Mouse (Mus musculus) monocyte, adult 2 months (primary cell): Measurements from ENCODE around the gene Ppp1r1a.

Experiments
- DNase-seq, 2 experiments: peaks; one replicate each; pipeline ENCODE4 v3.0.0; 2022; ENCODE audit warnings: low spot score in 2 of 2, low read depth in 1 of 2

Gene Ppp1r1a

GRCm38 (mm10) chr15:103537822-103538213 lies at the start of gene Ppp1r1a:
Ppp1r1a (minus strand) TSS chr15:103538003.
- DNase-seq, result no peak

- no peak for DNase-seq
These were observed 48.1 kb upstream of the Ppp1r1a start for GRCm38 (mm10) chr15:103585876-103586275.

DNA sequence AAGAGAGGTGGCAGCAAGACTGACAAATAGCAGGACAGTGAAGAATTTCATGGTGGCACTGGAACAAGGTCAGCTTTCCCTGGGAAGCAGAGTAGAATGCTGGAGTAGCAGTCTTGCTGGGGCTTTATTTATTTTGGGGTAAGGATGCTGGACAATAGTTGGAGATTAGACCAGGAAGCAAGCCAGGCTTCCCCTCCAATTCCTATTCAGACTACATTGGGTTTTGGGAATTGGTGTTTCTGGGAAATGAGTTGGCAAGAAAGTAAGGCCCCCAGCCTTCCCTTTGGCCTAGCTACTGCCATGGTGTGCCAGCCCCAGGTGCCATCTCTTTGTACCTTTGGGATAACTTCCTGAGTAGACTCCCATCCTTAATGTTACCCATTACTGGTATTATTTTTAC lies 27.2 kb upstream of the Ppp1r1a start, which contains the start of gene Glycam1:
Gene Glycam1, minus strand, starts transcription at position 101 of the 400 bp plus-strand sequence.
- DNase-seq, result no peak

GRCm38 (mm10) chr15:103552096-103552690 lies 14.4 kb upstream of the Ppp1r1a start:
- DNase-seq, result no peak

- no peak for DNase-seq
These were observed 13.2 kb upstream of the Ppp1r1a start for GRCm38 (mm10) chr15:103551053-103551452.

DNA sequence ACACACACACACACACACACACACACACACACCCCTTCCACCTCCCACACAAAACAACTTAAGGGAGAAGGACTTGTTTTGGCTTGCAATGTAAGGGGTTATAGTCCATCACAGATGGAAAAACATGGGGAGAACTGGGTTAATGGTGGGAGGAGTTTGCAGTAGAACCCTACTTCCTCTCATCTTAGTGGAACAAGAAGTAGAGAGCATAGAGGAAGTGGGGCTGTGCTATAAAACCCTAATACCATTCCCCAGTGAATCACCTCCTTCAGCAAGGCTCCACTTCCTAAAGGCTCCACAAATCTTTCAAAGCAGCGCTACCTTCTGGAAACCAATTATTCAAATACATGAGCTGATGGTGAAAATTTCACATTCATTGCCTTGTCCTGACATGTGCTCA lies 11.7 kb upstream of the Ppp1r1a start:
- DNase-seq, result no peak

DNA sequence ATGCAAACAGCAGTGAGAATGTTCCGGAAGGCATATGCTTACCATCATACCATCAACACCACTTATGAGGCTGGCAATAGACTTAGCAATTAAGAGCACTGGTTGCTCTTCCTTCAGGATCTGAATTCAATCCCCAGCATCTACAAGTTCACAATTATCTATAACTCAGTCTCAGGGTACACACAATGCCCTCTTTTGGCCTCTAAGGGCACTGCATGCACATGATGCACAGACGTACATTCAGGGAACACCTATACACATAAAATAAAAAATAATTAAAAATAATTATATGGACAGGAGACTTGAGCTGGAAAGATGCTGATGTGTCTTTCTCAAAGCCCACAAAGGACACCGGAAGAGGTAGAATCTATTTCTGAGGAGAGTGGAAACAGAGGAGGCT lies 10.2 kb upstream of the Ppp1r1a start:
- no peak for DNase-seq

- DNase-seq, result no peak
These were observed 4.7 kb upstream of the Ppp1r1a start for GRCm38 (mm10) chr15:103542526-103542925.

- DNase-seq, result no peak
These were observed 2.8 kb upstream of the Ppp1r1a start for GRCm38 (mm10) chr15:103540646-103541045.

- no peak for DNase-seq
These were observed 1.5 kb upstream of the Ppp1r1a start for GRCm38 (mm10) chr15:103539259-103539658.

DNA sequence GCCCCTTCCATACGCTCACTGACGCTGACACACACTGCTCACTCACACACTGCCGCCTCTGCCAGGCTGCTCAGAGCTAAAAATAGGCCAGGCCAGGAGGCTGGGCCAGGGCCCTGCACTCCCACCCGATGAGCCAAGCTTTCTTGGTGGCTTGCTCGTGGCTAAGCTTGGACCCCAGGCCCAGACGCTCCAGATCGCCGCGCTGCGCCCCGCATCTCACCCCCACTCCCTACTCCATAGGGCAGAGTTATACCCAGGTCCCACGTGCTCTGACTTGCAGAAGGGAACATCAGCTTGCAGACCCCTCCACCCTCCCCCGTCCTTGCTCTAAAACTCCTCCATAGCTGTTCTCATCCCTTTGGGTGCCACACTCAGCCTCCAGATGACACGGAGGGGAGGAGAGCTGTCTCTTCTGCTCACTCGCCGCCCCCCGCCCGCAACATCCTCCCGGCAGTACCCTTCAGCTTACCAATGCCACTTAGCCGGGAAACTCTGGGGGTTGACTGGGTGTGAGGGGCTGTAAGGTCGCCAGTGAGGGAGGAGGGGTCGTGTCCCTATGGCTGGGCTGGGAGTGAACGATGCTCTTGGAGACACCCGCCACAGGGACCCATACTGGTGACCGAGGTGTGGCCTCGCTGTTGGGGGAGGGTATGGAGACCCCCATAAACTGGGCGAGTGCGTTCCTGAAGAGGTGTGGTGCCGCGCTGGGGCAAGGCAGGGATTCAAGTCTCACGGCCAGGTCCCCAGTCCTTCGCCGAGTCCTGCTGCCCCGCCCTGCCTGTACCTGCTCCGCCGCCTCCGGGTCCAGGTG lies 587 bp downstream of the Ppp1r1a start:
- no peak for DNase-seq

DNA sequence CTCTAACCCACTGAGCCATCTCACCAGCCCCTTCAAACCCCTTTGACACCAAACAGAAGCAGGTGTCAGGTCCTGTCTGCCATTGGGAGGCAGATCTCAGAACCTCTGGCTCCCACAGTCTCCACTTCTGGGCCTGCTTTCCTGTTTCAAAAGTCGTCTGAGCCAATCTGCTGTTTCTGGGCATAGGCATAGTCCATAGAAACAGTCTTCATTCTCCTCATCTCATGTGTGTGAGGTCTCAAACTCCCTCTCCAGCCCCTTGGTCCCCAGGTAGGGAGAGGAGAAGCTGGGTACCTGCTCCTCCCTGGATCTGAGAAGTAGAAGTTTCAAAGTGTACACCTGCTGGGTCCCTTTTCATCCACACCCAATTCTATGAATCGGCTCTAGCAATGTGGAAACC lies 1.3 kb downstream of the Ppp1r1a start:
- no peak for DNase-seq

DNA sequence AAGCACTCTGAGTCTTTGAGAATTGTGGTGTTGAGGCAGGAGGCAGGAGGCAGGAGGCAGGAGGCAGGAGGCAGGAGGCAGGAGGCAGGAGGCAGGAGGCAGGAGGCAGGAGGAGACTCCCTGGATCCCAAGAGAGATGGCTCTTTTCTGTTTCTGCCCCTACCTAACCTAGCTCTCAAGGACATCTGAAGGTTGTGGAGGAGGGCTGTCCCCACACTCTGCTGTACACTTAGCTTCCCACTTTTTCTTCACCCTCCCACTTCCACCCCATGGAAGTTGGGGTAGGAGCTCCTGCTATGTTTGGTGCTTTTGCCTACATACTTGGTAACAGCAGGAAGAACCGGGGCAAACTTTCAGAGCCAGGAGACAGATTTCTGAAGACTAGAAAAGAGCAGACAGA lies 2.0 kb downstream of the Ppp1r1a start:
- DNase-seq, result no peak

DNA sequence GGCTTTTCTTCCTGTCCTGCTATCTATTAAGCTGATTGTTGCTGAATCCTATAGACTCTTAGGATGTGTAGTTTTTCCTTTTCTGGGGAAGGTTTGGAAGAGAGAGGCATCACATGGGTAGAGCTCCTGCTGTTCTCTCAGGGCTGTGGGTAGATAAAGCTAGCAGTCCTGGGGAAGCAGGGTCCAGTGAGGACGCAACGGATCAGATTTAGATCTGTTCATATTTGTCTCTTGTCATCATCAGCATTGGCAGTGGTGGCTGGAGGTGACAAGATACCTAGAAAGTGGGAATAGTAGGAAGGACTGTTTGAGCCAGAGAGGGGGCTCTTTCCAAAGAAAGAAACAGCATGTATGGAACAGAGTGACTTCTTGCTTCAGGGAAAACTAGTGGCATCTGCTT lies 2.8 kb downstream of the Ppp1r1a start:
- DNase-seq, result no peak

GRCm38 (mm10) chr15:103534054-103534620 lies 3.7 kb downstream of the Ppp1r1a start:
- no peak for DNase-seq

DNA sequence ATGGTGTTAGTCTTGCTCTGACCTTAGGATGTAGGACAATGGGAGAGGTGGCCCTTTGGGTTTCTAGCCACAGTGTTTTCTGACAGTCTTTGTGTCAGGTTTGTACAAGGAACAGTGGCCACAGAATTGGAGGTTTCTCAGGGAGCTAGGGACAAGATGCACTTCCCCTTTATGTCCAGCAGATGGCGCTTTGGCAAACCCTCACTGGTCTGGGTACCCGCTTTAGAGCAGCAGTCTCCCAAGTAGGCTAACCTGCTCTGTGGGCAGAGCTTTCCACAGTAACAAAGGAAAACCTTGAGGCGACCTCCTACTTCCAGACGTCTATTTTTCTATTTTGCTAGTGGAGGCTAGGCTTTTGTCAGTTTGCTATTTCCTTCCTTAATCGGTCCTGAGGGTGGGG lies 7.4 kb downstream of the Ppp1r1a start:
- no peak for DNase-seq

- no peak for DNase-seq
These were observed 14.6 kb downstream of the Ppp1r1a start for GRCm38 (mm10) chr15:103523156-103523555.

GRCm38 (mm10) chr15:103522458-103523099 lies 15.2 kb downstream of the Ppp1r1a start:
- DNase-seq, result no peak

- no peak for DNase-seq
These were observed 18.1 kb downstream of the Ppp1r1a start for GRCm38 (mm10) chr15:103519386-103520378.

DNA sequence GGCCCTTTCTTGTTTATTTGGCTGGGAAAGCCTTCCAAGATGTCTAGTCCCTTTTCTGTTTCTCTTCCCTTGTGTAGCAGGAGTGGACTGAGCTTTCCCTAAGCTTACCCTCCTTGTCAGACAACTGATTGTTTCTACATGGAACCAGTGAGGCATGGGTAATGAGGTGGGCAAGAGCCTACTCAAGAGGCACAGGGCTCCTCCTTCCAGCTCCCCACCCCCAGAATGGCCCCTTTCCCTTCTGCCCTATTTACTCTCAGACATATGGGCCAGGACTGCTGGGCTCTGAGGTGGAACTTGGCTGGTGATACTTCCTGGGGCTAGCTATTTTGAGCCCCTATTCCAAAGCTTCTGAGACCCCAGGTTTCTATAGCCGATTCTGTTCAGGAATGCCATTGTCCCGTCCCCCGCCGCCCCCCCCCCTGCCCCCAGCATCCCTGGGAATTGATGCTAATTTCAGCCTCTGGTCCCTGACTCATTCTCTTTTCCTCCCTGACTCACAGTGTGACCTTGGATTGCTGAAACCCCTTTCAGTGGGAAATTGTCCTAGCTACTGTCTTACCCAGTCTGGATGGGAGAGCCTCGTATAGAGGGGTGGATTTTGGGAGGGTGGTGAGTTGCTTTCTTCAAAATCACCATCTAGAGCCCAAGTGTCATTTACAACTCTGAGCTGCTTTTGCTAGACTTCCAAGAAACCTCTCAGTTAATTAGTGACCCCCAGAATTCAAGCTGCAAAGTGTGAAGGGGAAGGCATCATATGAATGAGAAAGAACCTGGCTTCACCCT lies 19.0 kb downstream of the Ppp1r1a start:
- DNase-seq, result no peak
